Mouse (Mus musculus) effector memory CD4-positive, alpha-beta T cell, adult 7 months (primary cell): Measurements from ENCODE around the gene Kcne1l. TPM values are rescaled to one million over a fixed set of nuclear protein-coding genes. Genes with fewer than 3 reads are reported as not detected.

Experiments
- polyA plus RNA-seq: library from polyadenylated mRNA; unstranded; fragments of 100-300 nt; shearing (Covaris generic); gene quantifications from one replicate; pipeline ENCODE4 v1.2.1, GENCODE M21; 2017

The Kcne1l gene
- not detected for polyA plus RNA-seq

DNA sequence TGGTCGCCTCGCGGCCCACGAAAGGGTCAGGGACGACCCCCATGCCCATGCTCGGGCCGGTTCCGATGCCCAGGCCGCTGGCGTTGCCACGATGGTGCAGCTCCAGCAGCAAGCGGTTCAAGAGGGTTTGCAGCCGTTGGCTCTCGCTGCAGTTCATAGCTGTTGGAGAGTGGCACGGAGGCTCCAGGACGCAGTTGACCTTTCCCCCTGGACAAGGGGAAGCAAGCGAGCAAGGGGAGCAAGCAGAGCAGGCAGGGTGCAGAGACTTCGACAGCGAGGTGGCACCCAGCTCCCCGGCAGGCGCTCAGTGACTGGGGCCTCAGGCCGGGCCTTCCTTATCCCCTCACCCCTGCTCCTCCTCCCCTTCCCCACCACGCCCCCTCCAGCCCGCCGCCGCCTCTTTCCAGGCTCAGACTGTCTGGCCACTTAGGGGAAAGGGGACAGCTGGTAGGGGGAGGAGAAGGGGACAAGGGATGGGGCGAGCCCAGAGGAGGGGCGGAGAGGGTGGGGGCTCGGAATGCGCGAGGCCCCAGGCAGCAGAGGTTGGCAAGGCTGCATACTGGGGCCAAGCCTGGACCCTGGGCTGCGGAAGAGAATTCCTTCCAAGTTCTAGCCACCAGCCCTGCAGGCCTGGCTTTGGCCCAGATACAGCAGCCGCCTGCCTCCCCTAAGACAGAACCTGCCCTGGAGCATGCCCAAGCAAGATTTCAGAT is at the start of gene Kcne1l:
Kcne1l (minus strand) TSS at position 426 of the 713 bp plus-strand sequence.

Other genes starting within 250 kb of the Kcne1l start
- gene Gucy2f, start 109.4 kb downstream of the Kcne1l start, polyA plus RNA-seq, result not detected
- 10.7 TPM for gene Nxt2, start 79.5 kb downstream of the Kcne1l start, polyA plus RNA-seq
- gene Acsl4, start 84.2 kb upstream of the Kcne1l start, polyA plus RNA-seq, result 25.1 TPM